Mouse (Mus musculus) lung, adult 2 months (tissue): ENCODE measurements around the gene Pla2g7. TPM values are rescaled to one million over a fixed set of nuclear protein-coding genes. Genes with fewer than 3 reads are reported as not detected.

Experiments used
- DNase-seq: peaks from one replicate; pipeline ENCODE4 v3.0.0; 2022
- H3K4me1 ChIP-seq: fragments of 200-500 bp; 2 replicates; pipeline ENCODE4 v1.6.1; 2011; ENCODE audit warnings: low read length; ENCODE audit not compliant: control insufficient read depth, insufficient read depth
- H3K4me3 ChIP-seq: fragments of 200-500 bp; replicated peaks from 2 replicates; pipeline ENCODE3; 2011; ENCODE audit warnings: low read depth, mild to moderate bottlenecking, control low read depth, low read length; ENCODE audit errors: extremely low read depth
- CTCF ChIP-seq: fragments of 200-500 bp; IDR thresholded peaks from 2 replicates; pipeline ENCODE4 v1.5.1; 2011; ENCODE audit warnings: mild to moderate bottlenecking, low read length, control low read depth; ENCODE audit not compliant: insufficient read depth
- POLR2A ChIP-seq: fragments of 200-500 bp; IDR thresholded peaks from 2 replicates; pipeline ENCODE4 v1.6.1; 2011; ENCODE audit warnings: low read depth, mild to moderate bottlenecking, control low read depth, low read length, borderline replicate concordance; ENCODE audit errors: extremely low read depth
- WGBS: fragments of 180-500 bp; shearing (Covaris S2); methylation state at CpG from one replicate; pipeline ENCODE4 v1.1.7; 2018; 5-methylcytosine and 5-hydroxymethylcytosine counted together
- polyA plus RNA-seq: library from polyadenylated mRNA; depleted of rRNA; stranded (reverse); fragments of >200 nt; gene quantifications from 2 replicates; pipeline ENCODE4 v1.2.3, GENCODE M21; 2012

Gene Pla2g7
- polyA plus RNA-seq, 1 experiment = 9.7 TPM

- H3K4me1 ChIP-seq = no peaks in the 10 kb centered on the region
- 81% methylated on average over 4 of the region's 4 CpGs for WGBS
- no peak overlapping the region for H3K4me3 ChIP-seq
- TF ChIP-seq CTCF (no peak), POLR2A (no peak)
- no peak for DNase-seq
Observed at GRCm38 (mm10) chr17:43544040-43544439, 23.9 kb upstream of the Pla2g7 start.

- no peak for DNase-seq
- 49% methylated on average over 3 of the region's 3 CpGs for WGBS
- Histone ChIP-seq H3K4me1 (no peaks in the 10 kb centered on the region), H3K4me3 (no peak overlapping the region)
- TF ChIP-seq CTCF (no peak), POLR2A (no peak)
Observed at GRCm38 (mm10) chr17:43551122-43551630, 16.7 kb upstream of the Pla2g7 start.

DNA sequence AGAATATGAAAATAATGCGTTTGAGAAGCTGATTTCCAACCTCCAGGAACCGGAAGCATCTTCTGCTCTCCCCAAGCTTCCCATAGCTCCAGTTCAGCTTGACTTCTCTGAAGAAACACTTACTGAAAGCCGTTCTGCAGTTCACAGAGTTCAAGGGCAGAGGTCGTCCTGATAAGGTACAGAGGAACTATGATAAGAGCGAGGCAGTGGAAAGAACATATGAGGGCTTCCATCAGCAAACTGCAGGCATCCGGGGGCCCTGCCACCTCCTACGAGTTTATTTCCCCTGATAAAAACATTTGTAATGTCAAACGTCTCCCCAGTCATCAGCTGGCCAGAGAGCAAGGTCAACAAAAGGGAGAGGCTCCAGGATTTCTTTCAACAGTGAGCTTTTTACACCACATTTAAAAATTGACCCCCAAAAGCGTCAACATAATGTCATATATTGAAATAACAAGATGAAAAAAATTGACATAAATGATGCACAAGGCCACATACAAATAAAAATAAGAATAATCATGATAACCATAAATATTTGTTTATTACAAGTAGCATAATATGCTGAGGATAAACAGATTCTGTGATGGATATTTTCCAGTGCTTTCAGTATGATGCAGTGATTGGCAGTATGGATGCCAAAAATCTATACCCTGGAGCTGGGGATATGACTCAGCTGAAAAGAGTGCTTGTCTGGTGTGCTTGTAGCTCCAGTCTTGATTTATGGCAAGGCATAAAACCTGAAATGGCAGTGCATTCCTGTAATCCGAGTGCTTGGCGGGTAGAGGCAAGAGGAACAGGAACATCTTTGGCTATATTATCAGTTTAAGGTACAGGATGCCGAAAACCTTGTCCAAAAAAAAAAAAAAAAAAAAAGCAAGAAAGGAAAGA lies 13.1 kb upstream of the Pla2g7 start:
- TF ChIP-seq POLR2A (no peak), CTCF (no peak)
- Histone ChIP-seq H3K4me1 (no peaks in the 10 kb centered on the region), H3K4me3 (no peak overlapping the region)
- no peak for DNase-seq
- 36% methylated on average over 12 of the region's 12 CpGs for WGBS

DNA sequence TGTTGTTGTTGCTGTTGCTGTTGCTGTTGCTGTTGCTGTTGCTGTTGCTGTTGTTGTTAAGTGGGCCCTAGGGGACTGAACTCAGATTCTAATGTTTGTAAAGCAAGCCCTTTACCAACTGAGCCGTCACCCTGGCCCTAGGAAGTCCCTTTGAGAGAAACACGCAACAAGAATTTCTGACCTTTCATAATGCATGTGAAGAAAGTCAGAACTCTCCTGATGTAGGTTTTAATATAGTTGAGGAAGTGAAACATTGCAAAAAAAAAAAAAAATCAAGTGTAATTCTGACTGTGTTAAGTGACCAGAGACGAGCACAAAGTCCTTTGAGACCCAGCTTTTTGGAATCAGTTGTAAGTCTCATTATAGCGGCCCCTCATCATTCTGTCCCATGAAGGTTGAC lies 10.8 kb upstream of the Pla2g7 start:
- DNase-seq = no peak
- H3K4me1 ChIP-seq = no peaks in the 10 kb centered on the region
- no peak for TF ChIP-seq POLR2A
- no peak for TF ChIP-seq CTCF
- WGBS = 68% methylated on average over 4 of the region's 4 CpGs
- no peak overlapping the region for H3K4me3 ChIP-seq

DNA sequence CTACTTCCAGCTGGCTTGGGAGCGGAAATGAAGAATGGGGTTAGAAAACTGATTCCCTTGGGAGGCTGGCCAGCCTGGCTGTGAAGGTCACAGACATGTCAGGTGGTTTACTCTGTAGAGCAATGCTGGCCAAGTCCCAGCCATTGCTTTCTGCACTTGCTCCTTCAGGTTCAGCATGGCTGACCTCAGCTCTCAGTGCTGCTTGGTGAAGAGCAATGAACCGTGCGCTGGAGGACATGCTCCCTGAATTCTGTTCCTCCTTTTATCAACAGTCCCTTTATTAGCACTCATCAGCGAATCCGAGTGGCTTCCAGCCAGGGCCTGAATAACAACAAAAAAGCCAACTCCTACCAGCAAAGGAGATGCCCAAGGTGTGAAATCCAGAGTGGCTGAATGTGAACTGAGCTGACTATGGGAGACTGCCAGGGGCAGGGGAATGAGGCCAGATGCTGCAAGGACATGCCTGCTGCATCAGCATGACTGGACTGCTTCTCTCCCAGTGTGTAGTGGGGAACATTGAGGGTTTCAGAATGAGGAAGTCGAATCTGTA lies 10.3 kb upstream of the Pla2g7 start:
- no peaks in the 10 kb centered on the region for H3K4me1 ChIP-seq
- DNase-seq = peak; percentile 8
- H3K4me3 ChIP-seq = no peak overlapping the region
- WGBS = 49% methylated on average over 6 of the region's 6 CpGs
- TF ChIP-seq POLR2A = no peak
- no peak for TF ChIP-seq CTCF

DNA sequence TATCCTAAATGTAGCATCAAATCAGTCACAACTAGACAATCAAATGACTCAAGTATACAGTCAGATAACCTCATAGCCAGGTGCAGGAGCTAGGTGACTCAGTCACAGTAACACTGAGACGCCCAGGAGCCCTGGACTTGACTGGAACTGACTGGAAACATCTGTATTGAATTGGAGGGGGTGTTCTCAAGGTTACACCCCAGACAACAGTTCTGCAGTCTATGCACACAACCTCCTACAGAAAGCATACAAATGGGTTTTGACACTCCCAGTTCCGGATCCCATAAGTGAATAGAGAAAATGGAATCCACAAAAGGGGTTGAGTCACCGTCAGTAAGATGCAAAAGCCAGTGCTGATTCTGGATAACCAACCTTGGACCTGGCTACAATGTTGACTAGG lies 9.2 kb upstream of the Pla2g7 start:
- Histone ChIP-seq H3K4me1 (no peaks in the 10 kb centered on the region), H3K4me3 (no peak overlapping the region)
- TF ChIP-seq CTCF (no peak), POLR2A (no peak)
- no peak for DNase-seq
- WGBS = 79% methylated on average over 3 of the region's 3 CpGs

GRCm38 (mm10) chr17:43563192-43563987 lies 4.5 kb upstream of the Pla2g7 start:
- WGBS = 89% methylated on average over 7 of the region's 7 CpGs
- peaks cover 4% of the 10 kb centered on the region for H3K4me1 ChIP-seq
- no peak for DNase-seq
- no peak overlapping the region for H3K4me3 ChIP-seq
- no peak for TF ChIP-seq POLR2A
- TF ChIP-seq CTCF = no peak

DNA sequence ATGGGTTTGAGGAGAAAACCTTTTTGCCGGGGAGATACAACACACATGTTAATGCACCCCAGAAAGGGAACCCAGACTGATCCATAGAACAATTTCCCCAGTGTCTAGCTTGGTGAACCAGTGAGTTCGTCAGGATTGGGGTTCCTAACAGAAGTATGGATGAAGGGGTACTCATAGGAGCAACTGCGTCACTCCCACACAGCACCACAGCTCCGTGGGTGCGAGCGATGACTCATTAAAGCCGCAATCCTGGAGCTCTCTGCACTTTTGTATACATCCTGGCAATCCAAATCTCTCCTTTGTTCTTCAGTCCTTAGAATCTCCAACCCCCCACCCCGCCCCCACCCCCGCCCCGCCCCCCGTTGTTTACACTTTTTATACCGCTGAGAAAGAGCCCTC lies 306 bp upstream of the Pla2g7 start:
- TF ChIP-seq CTCF (no peak), POLR2A (no peak)
- H3K4me3 ChIP-seq = no peak overlapping the region

GRCm38 (mm10) chr17:43569287-43569686 lies 1.4 kb downstream of the Pla2g7 start:
- no peak for DNase-seq
- no peak overlapping the region for H3K4me3 ChIP-seq

More for the DNA sequence above, 306 bp upstream of the Pla2g7 start:
- no peak for DNase-seq
- 17% methylated on average over 12 of the region's 12 CpGs for WGBS
- peaks cover 7% of the 10 kb centered on the region for H3K4me1 ChIP-seq

More at GRCm38 (mm10) chr17:43569287-43569686, 1.4 kb downstream of the Pla2g7 start:
- no peak for TF ChIP-seq CTCF
- TF ChIP-seq POLR2A = no peak
- peaks cover 7% of the 10 kb centered on the region for H3K4me1 ChIP-seq
- WGBS = 54% methylated on average over 7 of the region's 7 CpGs
